Mouse (Mus musculus) duodenum, adult 2 months (tissue): ENCODE measurements around the gene Olfr1076. TPM values are rescaled to one million over a fixed set of nuclear protein-coding genes. Genes with fewer than 3 reads are reported as not detected.

ENCODE experiments used
- polyA plus RNA-seq: library from polyadenylated mRNA; depleted of rRNA; stranded (reverse); fragments of >200 nt; gene quantifications from 2 replicates; pipeline ENCODE4 v1.2.3, GENCODE M21; 2012; ENCODE audit warnings: low replicate concordance; rRNA removed

Olfr1076 gene
- polyA plus RNA-seq = not detected in 2 replicates

GRCm38 (mm10) chr2:86508161-86508560 is at the start of gene Olfr1076:
Gene Olfr1076, plus strand, starts transcription at chr2:86508461.

GRCm38 (mm10) chr2:86487286-86487685 is 21.0 kb upstream of the Olfr1076 start, which contains the start of gene Olfr228:
Gene Olfr228, minus strand, starts transcription at chr2:86487386.

GRCm38 (mm10) chr2:86542380-86542779 is 34.1 kb downstream of the Olfr1076 start, which contains the start of gene Olfr1079:
Gene Olfr1079, minus strand, starts transcription at chr2:86542480.

GRCm38 (mm10) chr2:86558135-86558534 is 49.9 kb downstream of the Olfr1076 start, which contains the start of gene Olfr1080:
Gene Olfr1080, minus strand, starts transcription at chr2:86558235.

Other genes with a start within 250 kb of the Olfr1076 start
- not detected in 2 replicates for gene Olfr1051, start 229.4 kb upstream of the Olfr1076 start, polyA plus RNA-seq
- gene Olfr1052, start 216.0 kb upstream of the Olfr1076 start, polyA plus RNA-seq = not detected in 2 replicates
- gene Olfr1053, start 193.2 kb upstream of the Olfr1076 start, polyA plus RNA-seq = not detected in 2 replicates
- not detected in 2 replicates for gene Olfr1054, start 173.0 kb upstream of the Olfr1076 start, polyA plus RNA-seq
- not detected in 2 replicates for gene Olfr1055, start 158.2 kb upstream of the Olfr1076 start, polyA plus RNA-seq
- gene Olfr1056, start 146.0 kb upstream of the Olfr1076 start, polyA plus RNA-seq = not detected in 2 replicates
- gene Olfr1057, start 130.1 kb upstream of the Olfr1076 start, polyA plus RNA-seq = not detected in 2 replicates
- not detected in 2 replicates for gene Olfr1058, start 119.9 kb upstream of the Olfr1076 start, polyA plus RNA-seq
- gene Olfr1061, start 94.4 kb upstream of the Olfr1076 start, polyA plus RNA-seq = not detected in 2 replicates
- gene Olfr1062, start 81.7 kb upstream of the Olfr1076 start, polyA plus RNA-seq = not detected in 2 replicates
- gene Olfr1065, start 57.9 kb upstream of the Olfr1076 start, polyA plus RNA-seq = not detected in 2 replicates
- not detected in 2 replicates for gene Olfr1066, start 52.2 kb upstream of the Olfr1076 start, polyA plus RNA-seq
- gene Olfr228, start 21.1 kb upstream of the Olfr1076 start, polyA plus RNA-seq = not detected in 2 replicates
- gene Olfr1079, start 34.0 kb downstream of the Olfr1076 start, polyA plus RNA-seq = not detected in 2 replicates
- not detected in 2 replicates for gene Olfr1080, start 49.8 kb downstream of the Olfr1076 start, polyA plus RNA-seq
- not detected in 2 replicates for gene Olfr1082, start 90.5 kb downstream of the Olfr1076 start, polyA plus RNA-seq
- gene Olfr1084, start 131.3 kb downstream of the Olfr1076 start, polyA plus RNA-seq = not detected in 2 replicates
- not detected in 2 replicates for gene Olfr1085, start 153.6 kb downstream of the Olfr1076 start, polyA plus RNA-seq
- gene Olfr1086, start 171.6 kb downstream of the Olfr1076 start, polyA plus RNA-seq = not detected in 2 replicates
- not detected in 2 replicates for gene Olfr1087, start 189.9 kb downstream of the Olfr1076 start, polyA plus RNA-seq
- gene Olfr1089, start 225.2 kb downstream of the Olfr1076 start, polyA plus RNA-seq = not detected in 2 replicates